Mouse (Mus musculus) forebrain, postnatal 0 days (tissue): Measurements from ENCODE around the gene Kcnh2. TPM values are rescaled to one million over a fixed set of nuclear protein-coding genes. Genes with fewer than 3 reads are reported as not detected.

Experiments
- ATAC-seq: fragments of 200-750 bp; cut with Nextera tagmentation; 2 replicates; pipeline ENCODE4 v1.8.0; 2017; ENCODE audit warnings: mild to moderate bottlenecking, moderate library complexity
- DNase-seq: peaks from one replicate; pipeline ENCODE4 v3.0.0-alpha.2; 2015
- H3K27ac ChIP-seq: fragments of 300-500 bp; sonication (generic); 2 replicates; pipeline ENCODE4 v1.5.1; 2014; ENCODE audit warnings: low read depth, mild to moderate bottlenecking, antibody characterized with exemption, low read length, moderate library complexity, mixed read lengths
- H3K27me3 ChIP-seq: fragments of 300-500 bp; sonication (generic); 2 replicates; pipeline ENCODE4 v1.6.1; 2014; ENCODE audit warnings: mild to moderate bottlenecking, low read length, mixed read lengths; ENCODE audit not compliant: insufficient read depth
- H3K36me3 ChIP-seq: fragments of 300-500 bp; sonication (generic); 2 replicates; pipeline ENCODE4 v1.6.1; 2014; ENCODE audit warnings: mild to moderate bottlenecking, moderate library complexity; ENCODE audit not compliant: insufficient read depth
- H3K4me1 ChIP-seq: fragments of 300-500 bp; sonication (generic); 2 replicates; pipeline ENCODE4 v1.6.1; 2014; ENCODE audit warnings: antibody characterized with exemption; ENCODE audit not compliant: insufficient read depth
- H3K4me2 ChIP-seq: fragments of 300-500 bp; sonication (generic); 2 replicates; pipeline ENCODE4 v1.6.1; 2014; ENCODE audit warnings: low read depth, mild to moderate bottlenecking, moderate library complexity
- H3K4me3 ChIP-seq: fragments of 300-500 bp; sonication (generic); 2 replicates; pipeline ENCODE4 v1.5.1; 2014; ENCODE audit warnings: low read depth, low read length, mixed read lengths
- H3K9ac ChIP-seq: fragments of 300-500 bp; sonication (generic); 2 replicates; pipeline ENCODE4 v1.6.1; 2014; ENCODE audit warnings: mild to moderate bottlenecking
- H3K9me3 ChIP-seq: fragments of 300-500 bp; sonication (generic); 2 replicates; pipeline ENCODE4 v1.6.1; 2016; ENCODE audit warnings: low read length
- CTCF ChIP-seq: sonication (generic); IDR thresholded peaks from 2 replicates; pipeline ENCODE4 v1.5.1; 2016; ENCODE audit warnings: antibody characterized with exemption, control low read depth, low read depth
- whole genome bisulfite sequencing: fragments of 180-500 bp; shearing (Covaris S2); extraction: QIAGEN DNeasy Blood & Tissue Kit; methylation state at CpG from one replicate; pipeline ENCODE4 v1.1.7; 2014; 5-methylcytosine and 5-hydroxymethylcytosine counted together
- polyA plus RNA-seq: library from polyadenylated mRNA; unstranded; fragments of >200 nt; fragmentation: Nextera tagmentation; extraction: Ambion mirVana; gene quantifications from 2 replicates; pipeline ENCODE4 v1.2.1, GENCODE M21; 2015
- total RNA-seq: library from RNA; depleted of rRNA; stranded (reverse); fragments of >200 nt; gene quantifications from 2 replicates; pipeline ENCODE4 v1.2.3, GENCODE M21; 2014

Kcnh2 gene
- total and polyA plus RNA-seq, 2 experiments from 2014 or later = 6.8 to 21.2 TPM

DNA sequence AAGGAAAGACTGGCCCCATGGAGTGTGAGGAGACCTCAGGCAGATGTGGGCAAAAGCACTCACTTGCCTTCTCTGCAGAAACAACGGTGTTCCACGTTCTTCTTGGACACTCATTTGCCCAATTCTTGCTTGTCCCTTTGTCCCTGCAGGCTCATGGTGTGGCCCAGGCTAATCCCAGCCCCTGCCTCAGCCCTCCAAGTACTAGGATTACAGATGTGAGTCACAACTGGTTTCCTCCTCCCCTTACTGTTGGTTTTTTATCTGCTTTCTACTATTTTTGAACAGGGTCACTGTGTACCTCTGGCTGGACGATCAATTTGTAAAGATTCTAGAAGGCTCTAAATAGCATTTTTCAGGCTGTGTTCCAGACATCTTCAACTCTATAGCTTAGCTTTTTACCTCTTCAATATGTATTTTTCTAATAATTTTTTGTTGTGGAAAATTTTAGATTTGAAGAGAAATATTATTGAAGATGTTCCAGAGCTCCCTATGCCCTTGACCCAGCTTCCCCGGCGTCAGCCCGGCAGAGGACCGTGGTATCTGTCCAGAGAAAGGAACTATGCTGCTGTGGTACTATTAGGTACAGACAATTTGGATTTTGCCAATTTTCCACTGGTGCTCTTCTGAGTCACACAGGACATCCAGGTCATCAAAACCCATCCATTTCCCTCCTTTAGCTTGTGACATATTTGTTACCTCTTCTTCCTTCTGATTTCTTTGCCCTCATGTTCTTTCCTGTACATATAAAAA is 65.0 kb downstream of the Kcnh2 start:
- Histone ChIP-seq H3K36me3 (no peaks in the 10 kb centered on the region), H3K4me2 (no peak overlapping the region), H3K4me3 (no peak overlapping the region), H3K27me3 (no peaks in the 10 kb centered on the region), H3K27ac (no peak overlapping the region), H3K4me1 (peaks cover 3% of the 10 kb centered on the region; the same call in 1 of the 2 replicates), H3K9ac (no peak overlapping the region), H3K9me3 (no peaks in the 10 kb centered on the region)
- DNase-seq = no peak
- 79% methylated on average over 7 of the region's 7 CpGs for WGBS
- no peak for ATAC-seq
- no peak for TF ChIP-seq CTCF

- Histone ChIP-seq H3K9me3 (no peaks in the 10 kb centered on the region), H3K36me3 (no peaks in the 10 kb centered on the region), H3K4me2 (no peak overlapping the region), H3K9ac (no peak overlapping the region), H3K4me3 (no peak overlapping the region), H3K4me1 (peaks cover 3% of the 10 kb centered on the region; the same call in 1 of the 2 replicates), H3K27ac (no peak overlapping the region), H3K27me3 (no peaks in the 10 kb centered on the region)
- DNase-seq (no peak), ATAC-seq (peak; percentile 84)
- 42% methylated on average over 6 of the region's 6 CpGs for WGBS
- no peak for TF ChIP-seq CTCF
These were observed 67.3 kb downstream of the Kcnh2 start for GRCm38 (mm10) chr5:24284145-24284544.

- TF ChIP-seq CTCF = no peak
- WGBS = 77% methylated on average over 5 of the region's 5 CpGs
- peaks cover 3% of the 10 kb centered on the region; the same call in 1 of the 2 replicates for H3K4me1 ChIP-seq
- no peak overlapping the region for H3K9ac ChIP-seq
- H3K27me3 ChIP-seq = no peaks in the 10 kb centered on the region
- ATAC-seq = no peak
- H3K27ac ChIP-seq = no peak overlapping the region
- H3K36me3 ChIP-seq = no peaks in the 10 kb centered on the region
- no peak overlapping the region for H3K4me2 ChIP-seq
- no peaks in the 10 kb centered on the region for H3K9me3 ChIP-seq
- no peak overlapping the region for H3K4me3 ChIP-seq
- DNase-seq = no peak
These were observed 68.2 kb downstream of the Kcnh2 start for GRCm38 (mm10) chr5:24283181-24283580.

- Histone ChIP-seq H3K9ac (no peak overlapping the region), H3K27me3 (no peaks in the 10 kb centered on the region), H3K36me3 (no peaks in the 10 kb centered on the region), H3K9me3 (no peaks in the 10 kb centered on the region), H3K27ac (no peak overlapping the region), H3K4me1 (peaks cover 3% of the 10 kb centered on the region; the same call in 1 of the 2 replicates), H3K4me2 (no peak overlapping the region), H3K4me3 (no peak overlapping the region)
- TF ChIP-seq CTCF = no peak
- DNase-seq = no peak
- ATAC-seq = no peak
- WGBS = 13% methylated on average over 2 of the region's 2 CpGs
These were observed 70.9 kb downstream of the Kcnh2 start for GRCm38 (mm10) chr5:24280523-24280922.

DNA sequence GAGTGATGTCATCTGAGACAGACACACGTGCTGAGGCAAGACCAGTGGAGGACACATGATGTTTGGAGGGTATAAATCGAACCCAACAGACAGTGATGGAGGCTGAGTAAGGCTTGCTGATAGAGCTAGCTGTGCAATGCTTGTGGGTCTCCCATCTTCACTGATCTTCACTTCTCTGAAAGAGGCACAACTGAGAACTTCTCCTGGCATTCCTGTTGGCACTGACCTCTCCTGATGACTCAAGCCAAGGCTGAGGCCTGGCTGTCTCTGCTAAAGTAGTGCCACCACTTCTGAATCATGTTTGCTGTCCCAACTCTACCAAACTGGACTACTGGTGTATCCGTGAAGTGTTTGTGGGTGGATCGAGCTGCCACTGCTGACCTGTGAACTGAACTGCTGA is 71.9 kb downstream of the Kcnh2 start:
- no peak for TF ChIP-seq CTCF
- no peak overlapping the region for H3K27ac ChIP-seq
- DNase-seq = no peak
- H3K9me3 ChIP-seq = no peaks in the 10 kb centered on the region
- WGBS = 92% methylated on average over 4 of the region's 4 CpGs
- no peak overlapping the region for H3K4me2 ChIP-seq
- no peaks in the 10 kb centered on the region for H3K36me3 ChIP-seq
- H3K4me1 ChIP-seq = peaks cover 3% of the 10 kb centered on the region; the same call in 1 of the 2 replicates
- no peak overlapping the region for H3K4me3 ChIP-seq
- no peaks in the 10 kb centered on the region for H3K27me3 ChIP-seq
- no peak for ATAC-seq
- no peak overlapping the region for H3K9ac ChIP-seq

DNA sequence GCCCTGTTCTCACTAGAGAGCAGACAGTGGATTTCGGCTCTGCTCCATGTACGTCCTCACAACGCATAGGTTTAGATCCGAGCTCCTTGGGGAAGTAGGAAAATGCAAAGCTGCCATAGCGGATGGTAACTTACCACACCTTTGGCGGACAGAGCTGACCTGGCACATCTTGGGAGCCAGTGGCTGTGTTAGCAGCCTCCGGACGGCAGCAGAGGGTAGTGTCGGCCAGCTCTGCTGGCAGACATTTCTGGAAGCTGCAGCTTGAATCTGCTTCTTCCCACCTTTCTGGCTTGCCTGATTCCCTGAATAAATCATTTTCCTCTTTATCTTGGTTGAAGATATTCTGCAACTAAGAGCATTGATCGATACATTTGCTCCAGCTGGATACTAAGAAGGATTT is 73.2 kb downstream of the Kcnh2 start:
- ATAC-seq (no peak), DNase-seq (no peak)
- Histone ChIP-seq H3K27me3 (no peaks in the 10 kb centered on the region), H3K4me1 (no peaks in the 10 kb centered on the region), H3K9ac (no peak overlapping the region), H3K4me2 (no peak overlapping the region), H3K9me3 (no peaks in the 10 kb centered on the region), H3K36me3 (no peaks in the 10 kb centered on the region), H3K27ac (no peak overlapping the region), H3K4me3 (no peak overlapping the region)
- no peak for TF ChIP-seq CTCF
- 80% methylated on average over 10 of the region's 10 CpGs for WGBS

DNA sequence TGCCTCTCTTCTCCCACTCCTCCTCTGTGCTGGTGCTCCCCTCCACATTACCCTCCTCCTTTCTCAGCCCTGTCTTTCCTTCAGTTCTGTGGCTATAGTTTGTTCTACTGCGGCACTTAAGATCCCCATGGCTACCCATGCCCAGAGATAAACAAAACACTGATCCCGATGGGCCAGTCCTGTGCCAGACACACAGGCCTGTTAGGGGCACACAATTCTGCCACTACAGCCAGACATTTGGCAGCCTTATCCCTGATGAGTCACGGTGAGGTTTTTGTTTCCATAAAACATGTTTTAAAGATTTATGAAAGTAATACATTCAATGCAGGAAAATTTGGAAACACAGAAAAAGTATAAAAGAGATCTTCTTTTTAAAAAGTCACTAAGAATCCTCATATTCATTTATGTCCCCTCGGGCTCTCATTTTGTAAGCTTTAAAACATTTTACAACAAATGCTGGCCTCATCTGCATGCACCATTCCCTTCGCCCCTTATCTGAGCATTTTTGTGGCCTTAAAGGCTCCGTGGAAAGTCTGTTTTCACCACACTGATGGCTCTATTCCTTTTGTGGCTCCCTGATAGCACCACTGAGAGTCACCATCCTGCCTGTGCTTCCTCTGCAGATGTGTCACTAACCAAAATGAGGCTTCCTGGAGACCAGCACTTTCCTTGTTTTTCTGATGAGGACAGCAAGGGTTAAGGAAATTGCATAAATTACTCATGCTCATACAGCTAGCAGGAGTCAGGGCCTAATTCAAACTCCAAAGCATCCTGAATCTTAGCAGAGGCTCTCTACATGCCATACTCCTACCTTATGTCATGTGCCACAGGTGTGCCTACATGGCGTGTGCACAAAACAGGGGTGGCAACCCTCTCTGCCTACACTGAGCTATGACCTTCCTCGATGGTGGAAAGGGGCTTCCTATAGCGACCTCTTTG is 77.5 kb downstream of the Kcnh2 start:
- Histone ChIP-seq H3K36me3 (no peaks in the 10 kb centered on the region), H3K4me2 (no peak overlapping the region), H3K9ac (no peak overlapping the region), H3K9me3 (no peaks in the 10 kb centered on the region), H3K27me3 (no peaks in the 10 kb centered on the region), H3K27ac (no peak overlapping the region), H3K4me1 (no peaks in the 10 kb centered on the region), H3K4me3 (no peak overlapping the region)
- DNase-seq (no peak), ATAC-seq (peak; percentile 42; the same call in 1 of the 2 replicates)
- no peak for TF ChIP-seq CTCF
- WGBS = 60% methylated on average over 9 of the region's 9 CpGs
